Mouse (Mus musculus): ENCODE results near the gene Prdm13.

GRCm38 (mm10) chr4:21685595-21686091 lies at the start of gene Prdm13:
- TF ChIP-seq EP300 (optimal IDR thresholded peaks at IDR 0.05): no peak
- TF ChIP-seq CTCF (IDR thresholded peaks at IDR 0.05; ENCODE audit: low read depth): no peak
